Mouse (Mus musculus) neural tube, embryonic 10.5 days (tissue): ENCODE results near the gene Dner.

Experiments used
- DNase-seq: peaks from one replicate; pipeline ENCODE4 v3.0.0-alpha.2; 2017; ENCODE audit warnings: low spot score; ENCODE audit errors: extremely low spot score

Gene Dner

GRCm38 (mm10) chr1:84636890-84637289, 59.1 kb downstream of the Dner start:
- no peak for DNase-seq

- no peak for DNase-seq
Measured at GRCm38 (mm10) chr1:84628244-84628643, 67.8 kb downstream of the Dner start.

GRCm38 (mm10) chr1:84622978-84623554, 73.0 kb downstream of the Dner start:
- peak; percentile 17 for DNase-seq

- DNase-seq: peak; percentile 27
Measured at GRCm38 (mm10) chr1:84621308-84621707, 74.7 kb downstream of the Dner start.

GRCm38 (mm10) chr1:84619131-84619760, 76.8 kb downstream of the Dner start:
- no peak for DNase-seq

- no peak for DNase-seq
Measured at GRCm38 (mm10) chr1:84618094-84618493, 77.9 kb downstream of the Dner start.

- no peak for DNase-seq
Measured at GRCm38 (mm10) chr1:84616133-84616532, 79.9 kb downstream of the Dner start.

GRCm38 (mm10) chr1:84614596-84614995, 81.4 kb downstream of the Dner start:
- DNase-seq: no peak

- no peak for DNase-seq
Measured at GRCm38 (mm10) chr1:84613119-84613518, 82.9 kb downstream of the Dner start.

- DNase-seq: no peak
Measured at GRCm38 (mm10) chr1:84611331-84611730, 84.7 kb downstream of the Dner start.

- no peak for DNase-seq
Measured at GRCm38 (mm10) chr1:84599025-84599424, 97.0 kb downstream of the Dner start.

- no peak for DNase-seq
Measured at GRCm38 (mm10) chr1:84596023-84596422, 100.0 kb downstream of the Dner start.

- no peak for DNase-seq
Measured at GRCm38 (mm10) chr1:84592394-84592793, 103.6 kb downstream of the Dner start.

- DNase-seq: no peak
Measured at GRCm38 (mm10) chr1:84590534-84590933, 105.5 kb downstream of the Dner start.

GRCm38 (mm10) chr1:84585434-84585833, 110.6 kb downstream of the Dner start:
- DNase-seq: no peak

GRCm38 (mm10) chr1:84581812-84582211, 114.2 kb downstream of the Dner start:
- peak; percentile 36 for DNase-seq

GRCm38 (mm10) chr1:84561841-84562240, 134.2 kb downstream of the Dner start:
- DNase-seq: no peak

GRCm38 (mm10) chr1:84561387-84561786, 134.6 kb downstream of the Dner start:
- no peak for DNase-seq

GRCm38 (mm10) chr1:84556546-84557511, 139.2 kb downstream of the Dner start:
- DNase-seq: no peak

GRCm38 (mm10) chr1:84552005-84552404, 144.0 kb downstream of the Dner start:
- no peak for DNase-seq

- DNase-seq: no peak
Measured at GRCm38 (mm10) chr1:84550065-84550368, 146.0 kb downstream of the Dner start.

GRCm38 (mm10) chr1:84549367-84550064, 146.5 kb downstream of the Dner start:
- no peak for DNase-seq
